Mouse (Mus musculus) midbrain, embryonic 16.5 days (tissue): ENCODE measurements around the gene Gm49358. TPM values are rescaled to one million over a fixed set of nuclear protein-coding genes. Genes with fewer than 3 reads are reported as not detected.

Experiments
- ATAC-seq: fragments of 200-750 bp; cut with Nextera tagmentation; 2 replicates; pipeline ENCODE4 v1.8.0; 2017; ENCODE audit warnings: moderate TSS enrichment
- H3K27ac ChIP-seq: fragments of 300-500 bp; sonication (generic); 2 replicates; pipeline ENCODE4 v1.5.1; 2014; ENCODE audit warnings: mild to moderate bottlenecking, low read length, mixed read lengths
- H3K27me3 ChIP-seq: fragments of 300-500 bp; sonication (generic); 2 replicates; pipeline ENCODE4 v1.6.1; 2014; ENCODE audit warnings: low read depth, low read length, mixed read lengths; ENCODE audit not compliant: control insufficient read depth, insufficient read depth
- H3K36me3 ChIP-seq: fragments of 300-500 bp; sonication (generic); 2 replicates; pipeline ENCODE4 v1.6.1; 2014; ENCODE audit warnings: mild to moderate bottlenecking, low read length, moderate library complexity, mixed read lengths; ENCODE audit not compliant: control insufficient read depth, insufficient read depth
- H3K4me1 ChIP-seq: fragments of 300-500 bp; sonication (generic); 2 replicates; pipeline ENCODE4 v1.6.1; 2014; ENCODE audit warnings: mild to moderate bottlenecking, low read length, mixed read lengths; ENCODE audit not compliant: control insufficient read depth, insufficient read depth
- H3K4me2 ChIP-seq: fragments of 300-500 bp; sonication (generic); 2 replicates; pipeline ENCODE4 v1.6.1; 2014; ENCODE audit warnings: mild to moderate bottlenecking, low read length, mixed read lengths
- H3K4me3 ChIP-seq: fragments of 300-500 bp; sonication (generic); 2 replicates; pipeline ENCODE4 v1.5.1; 2014; ENCODE audit warnings: low read depth, mild to moderate bottlenecking, low read length, moderate library complexity, mixed read lengths
- H3K9ac ChIP-seq: fragments of 300-500 bp; sonication (generic); 2 replicates; pipeline ENCODE4 v1.6.1; 2014; ENCODE audit warnings: low read depth, low read length, mixed read lengths
- H3K9me3 ChIP-seq: fragments of 300-500 bp; sonication (generic); replicated peaks from 2 replicates; pipeline ENCODE4 v1.6.1; 2014; ENCODE audit warnings: mild to moderate bottlenecking, low read length, mixed read lengths; ENCODE audit not compliant: control insufficient read depth, poor library complexity, severe bottlenecking
- WGBS: fragments of 180-500 bp; shearing (Covaris S2); extraction: QIAGEN DNeasy Blood & Tissue Kit; methylation state at CpG from one replicate; pipeline ENCODE4 v1.1.7; 2014; 5-methylcytosine and 5-hydroxymethylcytosine counted together
- polyA plus RNA-seq: library from polyadenylated mRNA; unstranded; fragments of >200 nt; fragmentation: Nextera tagmentation; extraction: Ambion mirVana; gene quantifications from 2 replicates; pipeline ENCODE4 v1.2.1, GENCODE M21; 2015

Gene Gm49358
- polyA plus RNA-seq, 1 experiment from 2014 or later = not detected

DNA sequence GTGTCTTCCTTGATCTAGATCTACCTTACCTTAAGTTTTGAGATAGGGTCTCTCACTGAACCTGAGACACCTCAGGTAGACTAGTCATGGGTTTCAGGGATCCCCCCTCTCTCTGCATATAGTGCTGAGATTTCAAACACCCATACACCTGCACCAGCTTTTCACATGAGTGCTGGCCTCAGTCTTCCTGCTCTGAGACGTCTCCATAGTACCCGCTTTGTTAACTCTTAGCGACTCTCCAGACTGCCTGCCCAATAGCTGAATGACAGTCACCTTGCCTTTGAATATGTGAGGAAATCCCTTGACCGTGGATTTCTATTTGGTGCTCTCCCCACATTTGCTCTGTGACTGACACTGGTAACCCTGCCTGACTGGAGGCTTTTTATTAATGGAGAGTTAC, 30.4 kb downstream of the Gm49358 start:
- Histone ChIP-seq H3K27ac (no peak overlapping the region), H3K9ac (no peak overlapping the region), H3K4me3 (no peak overlapping the region), H3K27me3 (no peaks in the 10 kb centered on the region), H3K4me1 (0 out of 2 replicates have a peak, but pooled peaks cover 2% of the 10 kb centered on the region), H3K9me3 (no peaks in the 10 kb centered on the region), H3K36me3 (no peaks in the 10 kb centered on the region), H3K4me2 (no peak overlapping the region)
- WGBS = 84% methylated on average over 4 of the region's 4 CpGs
- ATAC-seq = no peak

- 92% methylated on average over 9 of the region's 9 CpGs for WGBS
- Histone ChIP-seq H3K9ac (no peak overlapping the region), H3K4me1 (0 out of 2 replicates have a peak, but pooled peaks cover 2% of the 10 kb centered on the region), H3K9me3 (no peaks in the 10 kb centered on the region), H3K27ac (no peak overlapping the region), H3K4me2 (no peak overlapping the region), H3K27me3 (no peaks in the 10 kb centered on the region), H3K4me3 (no peak overlapping the region), H3K36me3 (no peaks in the 10 kb centered on the region)
- no peak for ATAC-seq
Observed at GRCm38 (mm10) chr10:86794794-86795535, 31.2 kb downstream of the Gm49358 start.

DNA sequence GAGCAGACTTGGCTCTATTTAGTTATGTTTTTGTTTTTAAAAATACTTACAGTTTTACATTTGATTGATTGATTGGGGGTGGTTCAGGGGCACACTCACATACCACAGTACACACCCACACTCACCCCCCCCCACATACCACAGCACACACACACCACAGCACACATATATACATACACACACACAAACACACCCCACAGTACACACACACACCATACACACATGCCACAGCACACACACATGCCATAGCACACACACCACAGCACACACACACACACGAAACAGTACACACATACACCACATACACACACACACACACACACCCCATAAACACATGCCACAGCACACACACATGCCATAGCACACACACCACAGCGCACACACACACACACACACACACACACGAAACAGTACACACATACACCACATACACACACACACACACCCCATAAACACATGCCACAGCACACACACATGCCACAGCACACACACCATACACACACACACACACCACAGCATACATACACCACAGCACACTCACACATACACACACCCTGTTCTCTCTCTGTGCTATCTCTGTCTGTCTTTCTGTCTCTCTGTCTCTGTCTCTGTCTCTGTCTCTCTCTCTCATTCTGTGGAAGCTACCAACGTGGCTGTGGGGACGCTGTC, 32.4 kb downstream of the Gm49358 start:
- Histone ChIP-seq H3K9me3 (no peaks in the 10 kb centered on the region), H3K27ac (no peak overlapping the region), H3K36me3 (no peaks in the 10 kb centered on the region), H3K27me3 (no peaks in the 10 kb centered on the region), H3K4me2 (no peak overlapping the region), H3K4me3 (no peak overlapping the region), H3K4me1 (0 out of 2 replicates have a peak, but pooled peaks cover 2% of the 10 kb centered on the region), H3K9ac (no peak overlapping the region)
- 96% methylated on average over 5 of the region's 5 CpGs for WGBS
- ATAC-seq = peak; percentile 68

DNA sequence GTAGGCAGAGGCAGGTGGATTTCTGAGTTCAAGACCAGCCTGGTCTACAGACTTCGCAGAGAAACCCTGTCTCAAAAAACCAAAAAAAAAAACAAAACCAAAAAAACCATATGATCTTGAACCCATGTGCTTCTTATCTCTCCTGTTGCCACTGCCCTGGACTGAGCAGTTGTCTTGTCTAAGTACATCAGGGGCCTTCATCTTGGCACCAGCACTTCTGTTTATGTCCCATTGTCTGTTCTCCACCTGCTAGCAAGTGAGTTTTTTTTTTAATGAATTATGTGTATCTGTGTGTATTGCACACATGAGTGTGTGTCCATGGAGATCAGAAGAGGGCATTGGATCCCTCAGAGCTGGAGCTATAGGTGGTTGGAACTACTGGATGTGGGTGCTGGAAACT, 43.6 kb downstream of the Gm49358 start:
- Histone ChIP-seq H3K4me2 (no peak overlapping the region), H3K27me3 (no peaks in the 10 kb centered on the region), H3K9me3 (no peaks in the 10 kb centered on the region), H3K9ac (no peak overlapping the region), H3K36me3 (peaks cover 3% of the 10 kb centered on the region; the same call in 1 of the 2 replicates), H3K27ac (no peak overlapping the region), H3K4me1 (no peaks in the 10 kb centered on the region), H3K4me3 (no peak overlapping the region)
- no peak for ATAC-seq
- WGBS = 85% methylated on average over 1 of the region's 1 CpGs

GRCm38 (mm10) chr10:86808013-86808758, 44.4 kb downstream of the Gm49358 start:
- 69% methylated on average over 15 of the region's 15 CpGs for whole genome bisulfite sequencing
- no peaks in the 10 kb centered on the region for H3K4me1 ChIP-seq
- H3K9ac ChIP-seq = no peak overlapping the region
- H3K36me3 ChIP-seq = peaks cover 3% of the 10 kb centered on the region; the same call in 1 of the 2 replicates
- no peak overlapping the region for H3K27ac ChIP-seq
- ATAC-seq = no peak
- H3K4me2 ChIP-seq = no peak overlapping the region
- no peaks in the 10 kb centered on the region for H3K27me3 ChIP-seq
- no peaks in the 10 kb centered on the region for H3K9me3 ChIP-seq
- no peak overlapping the region for H3K4me3 ChIP-seq

- H3K4me2 ChIP-seq = no peak overlapping the region
- ATAC-seq = no peak
- no peaks in the 10 kb centered on the region for H3K4me1 ChIP-seq
- H3K27me3 ChIP-seq = no peaks in the 10 kb centered on the region
- no peak overlapping the region for H3K9ac ChIP-seq
- H3K36me3 ChIP-seq = peaks cover 3% of the 10 kb centered on the region; the same call in 1 of the 2 replicates
- no peaks in the 10 kb centered on the region for H3K9me3 ChIP-seq
- H3K27ac ChIP-seq = no peak overlapping the region
- H3K4me3 ChIP-seq = no peak overlapping the region
- WGBS = 79% methylated on average over 9 of the region's 9 CpGs
Observed at GRCm38 (mm10) chr10:86810000-86810399, 46.2 kb downstream of the Gm49358 start.

- H3K9me3 ChIP-seq = no peaks in the 10 kb centered on the region
- H3K9ac ChIP-seq = no peak overlapping the region
- H3K4me2 ChIP-seq = no peak overlapping the region
- no peak overlapping the region for H3K4me3 ChIP-seq
- H3K27me3 ChIP-seq = no peaks in the 10 kb centered on the region
- H3K4me1 ChIP-seq = no peaks in the 10 kb centered on the region
- 89% methylated on average over 5 of the region's 5 CpGs for WGBS
- peaks cover 5% of the 10 kb centered on the region; the same call in 1 of the 2 replicates for H3K36me3 ChIP-seq
- ATAC-seq = no peak
- H3K27ac ChIP-seq = no peak overlapping the region
Observed at GRCm38 (mm10) chr10:86810612-86811011, 46.8 kb downstream of the Gm49358 start.

DNA sequence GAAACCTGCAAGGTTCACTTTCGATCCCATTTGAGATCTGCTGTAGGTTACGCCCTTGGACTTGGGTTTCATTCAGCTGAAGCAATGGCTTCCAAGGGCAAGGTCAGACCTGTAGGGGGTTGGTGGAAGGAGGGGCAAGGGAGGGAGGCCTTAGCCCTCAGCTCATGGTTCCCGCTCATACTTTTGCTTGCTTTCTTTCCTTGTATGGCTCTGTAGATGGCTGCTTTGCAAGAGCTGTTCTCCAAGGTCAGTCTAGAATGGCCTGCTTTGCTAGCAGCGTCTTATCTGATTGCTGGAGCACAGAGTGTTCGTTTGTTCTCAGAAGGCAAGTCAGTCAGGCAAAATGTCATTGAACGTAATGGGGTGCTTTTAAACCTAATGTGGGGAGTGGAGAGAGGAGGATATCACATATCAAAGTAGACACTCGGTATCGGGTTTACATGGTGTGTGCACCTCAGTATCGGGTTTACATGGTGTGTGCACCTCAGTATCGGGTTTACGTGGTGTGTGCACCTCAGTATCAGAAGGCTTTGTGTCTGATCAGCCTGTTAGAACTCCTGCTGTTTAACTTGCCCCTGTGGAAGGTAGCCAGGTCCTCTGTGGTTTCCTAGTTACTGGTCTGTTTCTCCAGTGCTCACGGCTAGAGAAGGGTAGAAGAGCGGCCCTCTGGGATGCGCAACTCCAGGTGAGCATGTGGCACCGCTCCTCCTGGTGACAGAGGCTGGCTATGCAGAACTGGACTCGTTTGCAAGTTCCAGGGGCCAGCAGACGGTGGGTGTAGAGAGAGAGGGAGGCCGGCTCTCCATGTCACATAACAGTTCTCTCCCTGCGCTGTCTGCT, 50.7 kb downstream of the Gm49358 start:
- no peak overlapping the region for H3K9ac ChIP-seq
- 81% methylated on average over 19 of the region's 19 CpGs for WGBS
- H3K4me2 ChIP-seq = no peak overlapping the region
- peaks cover 5% of the 10 kb centered on the region; the same call in 1 of the 2 replicates for H3K36me3 ChIP-seq
- no peaks in the 10 kb centered on the region for H3K4me1 ChIP-seq
- H3K4me3 ChIP-seq = no peak overlapping the region
- no peak overlapping the region for H3K27ac ChIP-seq
- ATAC-seq = no peak
- H3K9me3 ChIP-seq = no peaks in the 10 kb centered on the region
- H3K27me3 ChIP-seq = no peaks in the 10 kb centered on the region
